Mouse (Mus musculus) ZHBTc4 (cell line): ENCODE measurements around the gene Wdtc1.

Experiments used
- DNase-seq: peaks from one replicate; pipeline ENCODE4 v3.0.0-alpha.2; 2011; ENCODE audit warnings: low read depth, low spot score

Wdtc1 gene

DNA sequence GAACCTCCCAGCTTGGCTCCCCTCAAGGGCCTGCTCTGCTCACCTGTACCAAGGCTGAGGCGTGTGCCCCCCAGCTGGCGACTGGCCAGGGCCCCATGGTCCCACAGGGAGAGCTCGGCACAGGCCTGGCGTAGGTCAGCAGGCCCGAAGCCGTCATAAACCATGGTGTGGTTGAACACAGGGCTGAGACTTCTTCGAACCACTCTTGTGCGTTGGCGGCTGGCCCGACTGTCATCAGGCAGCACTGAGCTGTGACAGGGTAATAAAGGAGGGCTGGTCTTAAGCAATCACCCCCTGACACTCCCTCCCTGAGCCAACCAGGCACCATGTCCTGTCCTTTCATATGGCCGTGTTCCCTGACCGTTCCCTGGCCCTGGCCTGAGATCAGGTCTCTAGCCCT, 99.9 kb downstream of the Wdtc1 start:
- no peak for DNase-seq

DNA sequence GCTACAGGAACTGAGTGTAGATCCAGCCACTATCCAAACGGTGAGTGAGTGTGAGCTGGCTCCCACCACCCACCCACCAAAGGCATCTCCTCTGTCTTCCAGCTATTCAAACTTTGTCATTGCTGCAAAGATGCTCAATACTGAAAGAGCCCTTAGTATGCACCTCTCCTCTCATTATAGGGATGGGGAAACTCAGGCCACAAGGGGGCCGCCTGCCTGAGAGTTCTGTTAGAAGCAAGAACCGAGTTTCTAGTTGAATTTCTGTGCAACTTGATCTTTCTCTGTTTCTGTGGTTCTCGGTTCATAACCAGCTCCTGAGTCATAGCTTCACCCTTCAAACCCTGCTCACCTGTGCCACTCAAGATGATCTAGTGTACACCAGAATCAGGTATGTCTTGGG, 101.2 kb downstream of the Wdtc1 start:
- DNase-seq: no peak

DNA sequence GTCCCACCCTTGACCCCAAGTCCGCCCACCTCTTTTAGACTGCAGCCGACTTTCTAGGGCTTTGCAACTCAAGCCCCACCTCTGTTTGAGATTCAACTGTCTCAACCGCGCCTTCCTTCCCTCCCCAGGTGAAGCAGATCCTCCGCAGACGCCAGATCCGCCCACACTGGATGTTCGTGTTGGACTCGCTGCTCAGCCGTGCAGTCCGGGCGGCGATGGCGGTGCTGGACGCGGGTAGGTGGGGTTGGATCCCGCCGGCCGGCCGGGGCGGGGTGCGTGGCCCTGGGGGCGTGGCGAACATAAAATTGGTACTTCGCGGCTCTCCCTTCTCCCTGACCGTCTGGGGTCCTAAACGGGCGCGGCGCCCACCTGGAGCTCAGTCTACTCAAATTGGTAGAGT, 102.1 kb downstream of the Wdtc1 start:
- DNase-seq: peak; percentile 33

DNA sequence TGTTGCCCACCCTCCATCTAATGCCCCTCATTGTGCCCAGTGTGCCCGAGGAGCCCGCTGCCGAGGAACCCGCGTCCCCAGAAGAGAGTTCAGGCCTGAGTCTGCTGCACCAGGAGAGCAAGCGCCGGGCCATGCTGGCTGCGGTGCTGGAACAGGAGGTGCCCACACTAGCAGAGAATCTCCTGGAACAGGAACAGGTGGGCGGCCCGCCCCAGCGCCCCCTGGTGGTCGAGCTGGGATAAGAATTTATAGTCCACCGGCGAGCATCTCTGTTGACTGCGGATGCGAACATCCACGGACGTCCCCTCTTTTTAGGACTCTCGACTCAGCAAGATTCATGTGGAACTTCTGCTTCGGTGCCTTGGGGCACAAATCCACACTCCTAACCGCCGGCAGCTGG, 102.7 kb downstream of the Wdtc1 start:
- DNase-seq: peak; percentile 91

DNA sequence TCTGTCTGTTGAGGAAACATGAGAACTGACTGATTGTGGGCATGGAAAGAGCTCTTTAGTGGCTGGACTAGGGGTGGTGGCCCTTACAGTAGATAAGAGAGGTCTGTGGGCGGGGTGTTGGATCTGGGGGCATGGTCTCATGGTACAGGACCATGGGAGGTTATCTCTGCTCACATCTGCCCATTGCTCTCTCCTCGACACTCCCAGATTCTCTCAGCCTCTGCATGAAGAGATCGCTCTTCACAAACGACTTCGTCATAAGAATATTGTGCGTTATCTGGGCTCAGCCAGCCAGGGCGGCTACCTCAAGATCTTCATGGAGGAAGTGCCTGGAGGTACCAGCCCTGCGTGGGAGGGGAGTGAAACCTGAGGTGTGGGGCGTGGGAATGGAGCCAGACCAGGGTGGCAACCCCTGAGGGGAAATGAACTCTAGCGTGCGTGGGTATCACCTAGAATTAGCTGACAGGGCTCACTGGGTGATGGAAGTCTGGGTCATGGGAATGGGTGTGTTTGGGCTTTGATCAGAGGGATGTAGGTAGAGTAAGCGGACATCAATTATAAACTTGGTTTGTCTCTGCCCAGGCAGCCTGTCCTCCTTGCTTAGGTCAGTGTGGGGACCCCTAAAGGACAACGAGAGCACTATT, 105.4 kb downstream of the Wdtc1 start:
- no peak for DNase-seq

DNA sequence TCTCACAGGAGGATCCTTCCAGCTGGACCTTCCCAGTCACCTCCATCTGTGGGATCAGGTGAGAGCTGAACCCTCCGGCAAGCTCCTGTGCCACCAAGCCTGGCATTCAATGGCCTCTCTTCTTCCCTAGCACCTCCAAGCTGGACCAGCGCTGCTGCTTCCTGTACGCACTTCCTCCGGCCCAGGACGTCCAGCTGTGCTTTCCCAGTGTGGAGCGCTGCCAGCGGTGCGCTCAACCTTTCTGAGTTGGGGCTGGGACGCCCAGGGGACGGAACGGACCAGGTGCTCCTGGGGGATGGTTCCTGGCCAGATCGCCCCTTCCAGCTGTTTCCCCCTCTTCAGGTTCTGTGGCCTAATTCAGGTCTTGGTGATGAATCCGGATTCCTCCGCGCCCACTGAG, 106.2 kb downstream of the Wdtc1 start:
- DNase-seq: no peak

DNA sequence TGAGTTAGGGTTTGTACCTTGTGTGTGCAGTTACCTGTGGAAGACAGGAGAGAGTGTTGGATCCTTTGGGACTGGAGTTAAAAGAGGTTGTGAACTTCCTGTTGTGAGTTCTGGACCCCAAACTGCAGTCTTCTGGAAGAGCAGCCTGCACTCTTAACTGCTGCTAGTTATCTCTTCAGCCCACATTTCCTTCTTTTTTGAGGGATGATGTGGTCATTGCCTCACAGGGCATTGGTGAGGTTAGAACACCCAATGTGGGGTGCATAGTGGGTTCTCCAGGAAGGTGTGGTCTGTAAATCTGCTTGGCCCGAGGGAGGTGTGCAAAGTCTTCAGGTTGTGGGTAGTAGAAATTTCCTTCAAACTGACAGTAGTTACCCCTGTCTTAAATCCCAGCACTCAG, 109.0 kb downstream of the Wdtc1 start:
- no peak for DNase-seq

DNA sequence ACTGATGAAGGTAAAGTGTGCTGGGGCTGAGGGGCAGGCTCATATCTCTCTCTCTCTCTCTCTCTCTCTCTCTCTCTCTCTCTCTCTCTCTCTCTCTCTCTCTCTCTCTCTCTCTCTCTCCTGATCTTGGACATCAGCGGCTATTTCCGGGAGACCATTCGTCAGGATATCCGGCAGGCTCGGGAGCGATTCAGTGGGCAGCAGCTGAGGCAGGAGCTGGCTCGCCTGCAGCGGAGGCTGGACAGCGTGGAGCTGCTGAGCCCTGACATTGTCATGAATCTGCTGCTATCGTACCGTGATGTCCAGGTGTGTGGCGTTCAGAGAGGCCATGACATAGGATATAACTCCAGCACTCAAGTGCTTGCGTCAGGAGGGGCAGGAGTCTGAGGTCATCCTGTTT, 109.7 kb downstream of the Wdtc1 start:
- no peak for DNase-seq

DNA sequence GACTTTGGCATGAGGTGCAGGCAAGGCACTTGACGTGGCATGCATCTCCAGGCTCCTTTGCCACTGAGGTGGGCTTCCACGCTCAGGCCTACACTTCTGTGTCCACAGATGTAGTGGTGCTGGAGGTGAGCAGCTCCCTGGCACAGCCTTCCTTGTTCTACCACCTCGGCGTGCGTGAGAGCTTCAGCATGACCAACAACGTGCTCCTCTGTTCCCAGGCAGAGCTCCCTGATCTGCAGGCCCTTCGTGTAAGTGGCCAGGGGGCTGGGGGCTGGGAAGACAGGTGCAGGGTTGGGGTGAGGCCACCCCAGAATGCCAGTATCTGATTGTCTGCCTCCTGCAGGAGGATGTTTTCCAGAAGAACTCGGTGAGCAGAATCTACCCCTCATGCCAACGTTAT, 110.6 kb downstream of the Wdtc1 start:
- no peak for DNase-seq
